Mouse (Mus musculus): Measurements from ENCODE around the gene Zfp541. TPM values are rescaled to one million over a fixed set of nuclear protein-coding genes. Genes with fewer than 3 reads are reported as not detected.

Gene Zfp541
- not detected in 2 replicates for total RNA-seq (2015; ENCODE audit: low replicate concordance)
- 0.28 TPM in 1 of 2 replicates, not detected in the other for total RNA-seq (2017; ENCODE audit: low replicate concordance)

DNA sequence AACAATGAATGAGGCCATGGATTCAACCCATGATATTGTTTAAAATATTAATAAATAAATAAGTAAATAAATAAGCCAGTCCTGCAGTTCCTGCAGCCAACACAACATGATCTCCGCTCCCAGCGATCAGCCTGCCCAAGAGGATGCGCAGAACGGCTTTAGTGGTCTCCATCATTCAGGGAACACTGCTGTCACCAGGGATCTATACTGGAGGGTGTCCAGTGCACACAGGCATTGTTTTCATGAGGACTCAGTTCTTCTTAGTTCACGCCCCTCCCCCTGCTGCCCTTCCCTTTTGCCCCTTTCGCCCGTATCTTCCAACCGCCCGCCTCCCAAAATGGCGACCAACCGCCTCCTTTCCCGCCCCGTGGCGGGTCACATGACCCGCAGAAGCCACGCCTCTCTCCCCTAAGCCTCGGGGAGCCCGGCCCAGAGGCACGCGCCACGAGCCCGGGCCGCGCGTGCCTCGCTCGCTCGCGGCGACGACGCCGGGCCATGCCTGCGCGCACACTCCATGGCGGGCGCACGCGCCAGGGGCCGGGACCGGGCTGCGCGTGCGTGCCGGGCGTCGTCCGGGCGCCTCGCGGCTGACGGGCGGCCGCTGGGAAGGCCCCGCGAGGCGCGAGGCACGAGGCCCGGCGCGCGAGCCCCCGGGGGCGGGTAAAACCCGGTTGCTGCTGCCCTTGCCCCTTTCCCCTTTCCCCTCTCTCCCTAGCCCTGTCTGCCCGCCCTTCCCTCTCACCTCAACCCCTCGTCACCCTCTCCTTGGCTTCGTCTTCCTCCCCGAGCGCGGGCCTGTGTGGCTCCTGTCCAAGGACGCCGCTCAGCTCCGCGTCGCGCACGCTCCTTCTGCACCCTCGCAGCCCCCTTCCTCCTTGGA lies at the start of gene Zfp541:
TSS of gene Zfp541 (plus strand) at position 596 of the 880 bp plus-strand sequence.
- ATAC-seq (replicated peaks; ENCODE audit: low FRiP score, poor library complexity, severe bottlenecking) = no peak

DNA sequence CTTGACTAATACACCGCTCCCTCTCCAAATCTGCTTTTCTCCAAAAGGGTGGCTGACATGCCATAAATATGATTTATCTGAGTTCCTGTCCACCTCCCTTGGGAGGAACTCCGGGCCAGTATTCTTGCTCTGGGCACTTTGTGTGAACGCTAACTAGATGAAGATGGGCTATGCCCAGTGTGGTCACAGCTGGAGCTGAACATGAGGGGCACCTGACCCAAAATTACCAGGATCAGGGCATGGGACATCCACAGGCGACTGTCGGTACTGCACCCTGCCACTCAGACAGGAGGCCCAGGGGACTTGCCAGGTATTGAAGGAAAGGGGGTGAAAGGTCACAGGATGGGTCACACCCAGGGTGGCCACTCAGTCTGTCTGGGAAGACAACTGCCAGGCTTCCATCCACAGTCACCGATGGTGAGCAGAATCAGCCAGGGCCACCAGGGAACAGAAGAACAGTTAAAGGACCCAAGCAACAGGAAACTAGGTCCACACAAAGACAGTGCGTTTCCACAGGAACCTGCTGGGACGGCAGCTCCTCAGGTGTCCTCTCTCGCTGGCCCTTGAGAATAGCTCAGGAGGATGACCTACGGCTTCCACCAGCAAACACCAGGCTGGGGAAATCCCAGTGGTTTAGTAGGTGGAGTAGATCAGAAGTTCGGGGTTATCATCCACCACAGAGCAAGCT lies 48.9 kb upstream of the Zfp541 start:
- ATAC-seq (replicated peaks; ENCODE audit: low FRiP score, poor library complexity, severe bottlenecking) = peak; percentile 66

DNA sequence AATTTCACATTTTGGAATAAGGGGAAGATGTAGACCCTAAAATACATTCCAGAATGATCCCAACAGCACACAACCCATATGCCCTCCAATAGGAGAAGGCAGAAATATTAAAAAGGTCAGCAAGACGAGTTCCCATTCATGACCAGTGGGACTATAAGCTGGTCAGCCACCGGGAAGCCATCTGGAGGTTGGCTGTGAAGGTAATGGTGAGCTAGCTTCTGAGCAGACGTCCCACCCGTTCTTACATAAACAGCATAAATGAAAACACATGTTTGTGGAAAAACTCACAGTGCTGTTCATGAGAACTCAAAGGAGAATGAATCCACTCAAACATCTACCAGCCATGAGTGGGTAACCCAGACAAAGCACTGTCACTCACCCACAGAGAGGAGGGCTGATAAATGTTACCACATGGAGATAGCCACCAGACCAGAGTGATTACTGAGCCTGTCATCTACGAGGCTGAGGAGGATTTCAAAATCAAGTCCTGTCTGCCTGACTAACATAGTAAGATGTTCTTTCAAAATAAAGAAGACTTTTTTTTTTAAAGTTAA lies 47.8 kb upstream of the Zfp541 start:
- no peak for ATAC-seq (replicated peaks; ENCODE audit: low FRiP score, poor library complexity, severe bottlenecking)

DNA sequence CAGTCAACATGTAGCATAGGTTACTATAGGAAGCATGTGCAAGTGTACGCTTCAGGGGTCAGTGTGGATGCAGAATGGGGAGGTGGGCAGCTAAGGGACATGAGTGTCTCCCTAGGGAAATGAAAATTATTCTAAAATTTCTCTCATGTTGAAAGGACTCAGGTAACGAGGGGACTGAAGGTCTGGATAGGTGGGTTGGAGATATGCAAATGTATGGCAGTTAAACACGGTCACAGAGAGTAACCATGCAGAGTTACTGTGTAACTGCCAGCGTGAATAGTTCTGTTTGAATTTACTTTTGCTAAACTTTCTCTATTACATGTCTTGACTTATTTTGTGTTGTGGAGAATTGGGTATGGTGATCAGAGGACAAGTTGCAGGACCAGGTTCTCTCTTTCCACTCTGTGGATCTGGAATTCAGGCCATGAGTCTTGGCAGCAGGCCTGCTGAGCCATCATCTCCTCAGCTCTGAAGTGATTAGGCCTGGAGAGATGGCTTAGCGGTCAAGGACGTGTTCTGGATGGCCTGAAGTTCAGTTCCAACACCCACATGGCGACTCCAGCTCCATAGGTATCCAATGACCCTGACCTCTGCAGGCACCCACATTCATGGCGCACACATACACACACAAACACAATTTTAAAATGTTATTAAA lies 47.0 kb upstream of the Zfp541 start:
- ATAC-seq (replicated peaks; ENCODE audit: low FRiP score, poor library complexity, severe bottlenecking) = no peak

DNA sequence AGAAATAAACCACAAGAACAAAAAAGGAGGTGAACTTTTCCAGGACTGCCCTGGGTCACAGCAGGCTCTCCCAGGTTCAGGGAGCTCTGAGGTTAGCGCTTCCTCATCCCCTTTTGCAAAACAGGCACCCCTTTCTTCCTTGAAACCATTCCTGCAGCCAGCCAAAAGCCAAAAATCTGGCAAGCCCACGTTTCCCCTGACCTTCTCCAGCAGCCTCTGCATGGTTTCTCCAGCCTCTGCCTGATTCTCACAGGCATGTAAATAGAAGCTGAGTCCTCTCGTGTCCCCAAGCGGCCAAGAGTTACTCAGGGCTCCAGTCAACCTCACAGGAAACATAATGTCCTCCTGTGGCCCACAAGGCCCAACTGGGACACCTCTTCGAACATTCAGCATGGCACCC lies 46.2 kb upstream of the Zfp541 start:
- no peak for ATAC-seq (replicated peaks; ENCODE audit: low FRiP score, poor library complexity, severe bottlenecking)

DNA sequence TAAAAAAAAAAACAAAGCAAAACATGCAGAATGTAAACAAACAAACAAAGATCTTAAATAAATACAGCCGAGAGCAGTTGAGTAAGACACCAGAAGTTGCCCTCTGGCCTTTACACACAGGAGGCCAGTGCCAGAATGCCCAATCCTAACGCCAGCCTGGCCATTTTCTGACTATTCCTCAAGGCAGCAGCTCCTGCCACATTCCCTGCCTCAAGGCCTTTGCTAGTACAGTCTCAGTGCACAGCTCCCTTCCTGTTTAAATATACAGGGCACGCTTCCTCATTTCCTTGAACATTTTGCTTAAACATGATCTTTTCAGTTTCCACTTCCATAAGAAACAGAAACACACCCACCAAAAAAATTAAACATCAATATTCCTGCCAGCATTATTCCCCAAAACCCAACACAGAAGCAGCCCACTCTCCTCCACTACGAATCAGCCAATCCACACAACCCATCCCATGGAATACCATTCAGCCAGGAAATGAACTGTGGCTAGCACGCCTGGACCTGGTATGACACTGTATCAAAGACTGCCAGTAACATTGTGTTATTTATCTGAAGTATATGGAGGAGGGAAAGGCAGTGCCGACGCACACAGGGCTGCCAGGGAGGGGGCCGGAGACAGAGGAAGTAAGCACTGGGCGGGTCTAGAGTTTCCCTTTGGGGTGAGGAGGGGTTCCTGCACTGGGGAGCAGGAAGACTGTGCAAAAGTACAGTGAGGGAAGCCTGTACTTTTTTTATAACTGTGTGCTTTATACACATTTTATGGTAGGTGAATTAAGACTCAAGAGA lies 43.4 kb upstream of the Zfp541 start:
- no peak for ATAC-seq (replicated peaks; ENCODE audit: low FRiP score, poor library complexity, severe bottlenecking)

DNA sequence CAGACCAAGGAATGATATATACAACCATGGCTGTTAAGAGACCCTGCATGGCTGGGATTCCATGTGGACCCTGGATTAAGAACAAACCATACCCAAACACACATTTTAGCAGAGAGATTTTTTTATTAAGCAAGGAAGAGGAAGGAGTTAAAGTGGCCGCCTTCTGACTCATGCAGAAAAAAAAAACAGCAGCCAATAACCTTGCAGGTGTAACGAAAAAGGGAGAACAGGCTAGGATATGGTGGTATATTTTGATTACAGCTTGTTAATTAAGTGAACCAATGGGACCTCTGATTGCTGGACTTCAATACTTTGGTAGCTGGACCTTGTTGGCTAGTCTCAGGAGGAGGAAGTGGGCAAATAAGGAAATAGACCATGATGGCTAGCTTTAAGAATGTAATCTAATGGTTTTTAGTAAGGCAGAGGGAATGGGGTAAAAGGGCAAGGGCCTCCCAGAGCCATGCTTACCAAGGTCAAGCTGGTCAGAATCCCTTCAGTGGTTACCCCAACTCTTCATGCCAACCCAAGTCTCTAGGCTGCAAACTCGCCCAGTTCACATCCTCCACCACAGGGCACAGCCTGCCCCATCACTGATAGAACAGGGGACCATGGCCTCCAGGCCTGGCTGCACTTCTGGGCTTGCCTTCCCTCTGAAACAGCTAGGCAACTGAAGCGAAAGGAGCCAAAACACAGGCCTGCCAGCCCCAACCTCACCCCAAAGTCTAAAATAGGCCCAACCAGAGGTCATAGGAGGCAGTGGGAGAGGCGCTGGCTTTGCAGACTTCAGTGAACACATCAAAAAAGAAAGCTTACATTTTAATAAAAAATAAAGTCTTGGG lies 42.1 kb upstream of the Zfp541 start:
- no peak for ATAC-seq (replicated peaks; ENCODE audit: low FRiP score, poor library complexity, severe bottlenecking)

DNA sequence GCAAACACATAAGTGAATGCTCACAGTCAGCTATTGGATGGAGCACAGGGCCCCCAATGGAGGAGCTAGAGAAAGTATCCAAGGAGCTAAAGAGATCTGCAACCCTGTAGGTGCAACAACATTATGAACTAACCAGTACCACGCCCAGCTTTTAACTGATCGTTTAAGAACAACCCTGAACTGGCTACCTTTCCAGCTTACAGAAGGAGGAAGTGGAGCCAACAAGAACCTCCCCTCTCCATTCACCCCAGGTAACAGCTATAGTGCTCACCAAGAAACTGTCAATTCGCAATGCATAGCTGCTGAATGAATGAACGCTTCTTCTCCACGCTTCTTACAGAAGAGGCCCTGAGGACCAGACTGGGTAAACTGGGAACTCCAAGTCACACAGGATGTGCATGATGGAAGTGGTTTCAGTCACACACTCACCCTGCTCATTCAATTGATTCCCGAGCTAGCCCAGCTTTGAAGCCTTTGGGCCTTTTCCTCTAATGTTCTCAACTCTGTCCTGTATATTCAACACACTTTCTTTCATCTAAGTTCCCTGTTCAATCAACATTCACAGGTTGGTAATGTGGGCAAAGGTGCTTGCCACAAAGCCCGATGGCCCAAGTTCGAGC lies 36.9 kb upstream of the Zfp541 start:
- ATAC-seq (replicated peaks; ENCODE audit: low FRiP score, poor library complexity, severe bottlenecking) = no peak

DNA sequence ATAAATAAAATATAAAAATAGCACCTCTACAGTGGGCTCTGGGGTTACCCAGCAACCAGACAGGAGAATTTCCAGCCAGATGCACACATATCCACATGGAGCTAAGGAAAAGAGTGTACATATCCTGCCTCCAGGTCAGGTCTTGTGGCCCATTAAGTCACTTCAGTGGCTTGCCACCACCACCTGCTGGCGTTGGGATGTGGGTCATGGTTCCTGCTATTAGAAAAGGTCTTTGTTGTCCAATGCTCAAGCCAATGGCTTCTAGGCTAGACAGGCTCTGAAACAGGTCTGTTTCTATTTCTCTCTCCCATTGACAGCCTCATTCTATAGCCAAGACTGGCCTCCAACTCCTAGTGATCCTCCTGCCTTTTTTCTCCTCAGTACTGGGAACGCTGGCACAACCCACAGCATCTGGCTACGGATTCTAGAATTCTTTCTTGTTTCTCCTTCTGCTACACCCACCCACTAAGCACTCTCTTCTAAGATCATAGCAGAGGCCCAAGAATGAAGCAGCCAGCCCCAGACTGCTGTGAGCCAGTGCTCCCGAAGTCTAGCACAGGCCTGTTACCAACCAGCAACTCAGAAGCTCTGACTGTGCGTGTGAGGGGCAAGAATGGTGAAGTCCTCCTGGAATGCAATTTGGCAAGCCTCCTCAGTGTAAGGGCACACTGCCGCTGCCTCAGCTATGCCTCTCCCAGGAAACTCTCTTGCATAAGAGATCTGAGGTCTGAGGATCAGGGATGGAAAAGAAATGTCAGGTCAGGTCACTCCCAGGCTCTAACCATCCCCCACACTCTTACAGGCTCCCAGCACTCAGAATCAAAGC lies 33.3 kb upstream of the Zfp541 start:
- ATAC-seq (replicated peaks; ENCODE audit: low FRiP score, poor library complexity, severe bottlenecking) = no peak

DNA sequence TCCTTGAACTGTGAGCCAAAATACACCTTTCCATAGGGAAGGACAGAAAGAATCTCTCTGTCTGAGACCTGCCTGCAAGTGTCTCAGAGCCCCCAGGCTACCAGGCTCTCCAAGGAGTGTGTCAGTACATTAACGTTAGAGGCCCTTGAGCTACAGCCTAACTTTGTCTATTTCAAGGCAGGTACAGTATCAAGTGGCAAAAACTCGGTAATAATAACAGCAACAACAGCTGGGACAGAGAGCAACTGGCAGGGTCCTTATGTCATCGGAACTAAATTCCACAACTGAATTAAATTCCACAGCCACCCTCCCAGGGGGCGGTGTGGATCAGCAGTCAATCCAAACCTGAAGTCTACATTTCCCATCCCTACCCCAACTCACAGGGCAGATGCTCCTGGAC lies 30.5 kb upstream of the Zfp541 start:
- ATAC-seq (replicated peaks; ENCODE audit: low FRiP score, poor library complexity, severe bottlenecking) = no peak

DNA sequence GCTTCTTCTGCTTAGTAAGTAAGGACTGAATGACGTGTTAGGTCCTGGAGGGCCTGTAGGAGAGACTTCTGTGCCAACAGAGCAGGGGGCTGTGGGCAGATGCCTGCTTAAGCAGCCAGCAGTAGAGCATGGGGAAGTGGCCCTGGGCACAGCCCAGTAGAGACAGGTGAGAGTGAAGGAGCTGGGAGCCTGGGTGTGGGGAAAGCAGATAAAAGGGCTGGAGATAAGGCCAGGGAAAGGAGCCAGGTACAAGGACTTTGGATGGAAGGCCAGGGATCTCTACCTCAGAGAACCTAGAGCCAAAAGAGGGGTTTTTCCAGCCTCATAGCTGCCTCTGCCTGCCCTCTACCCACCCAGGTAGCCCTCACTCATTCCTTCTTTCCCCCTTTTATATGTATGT lies 28.6 kb upstream of the Zfp541 start:
- no peak for ATAC-seq (replicated peaks; ENCODE audit: low FRiP score, poor library complexity, severe bottlenecking)

DNA sequence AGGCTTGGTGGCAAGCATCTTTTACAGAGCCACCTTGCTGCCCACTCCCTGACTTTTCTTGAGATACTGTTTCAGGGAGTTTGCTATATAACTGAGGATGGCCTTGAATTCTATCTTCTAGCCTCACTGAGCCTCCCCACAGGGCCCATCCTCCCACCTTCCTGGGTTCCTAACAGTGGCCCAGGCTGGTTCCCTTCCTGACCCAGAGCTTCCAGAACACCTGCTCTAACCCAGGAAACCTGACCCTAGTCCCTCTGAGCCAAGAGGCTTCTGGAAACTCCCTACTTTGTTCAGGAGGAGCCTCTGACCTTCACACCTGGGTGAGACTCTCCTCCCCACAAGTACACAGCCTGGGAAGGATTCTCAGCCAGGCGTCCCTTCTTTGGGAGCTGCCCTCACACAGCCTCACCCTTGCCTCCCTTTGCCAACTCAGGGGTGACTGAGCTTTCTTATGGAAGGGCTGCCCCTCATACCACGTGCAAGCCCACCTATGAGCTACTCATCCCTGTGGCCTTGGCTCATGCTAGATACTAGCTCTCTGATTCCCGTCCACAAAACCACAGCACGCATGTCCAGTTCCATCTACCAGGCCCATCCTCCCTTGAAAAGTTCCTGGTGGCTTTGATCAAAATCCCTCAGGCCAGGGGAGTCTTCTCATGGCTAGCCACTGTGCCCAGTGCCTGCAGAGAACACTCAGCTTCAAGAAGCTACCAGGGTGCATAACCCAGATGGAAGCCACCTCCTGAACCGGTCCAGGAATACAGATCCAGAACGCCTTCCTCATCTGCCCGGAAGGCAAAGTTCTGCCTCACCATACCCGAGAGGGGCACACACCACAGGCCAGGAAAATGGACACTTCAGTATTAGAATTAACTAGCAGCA lies 27.8 kb upstream of the Zfp541 start:
- ATAC-seq (replicated peaks; ENCODE audit: low FRiP score, poor library complexity, severe bottlenecking) = no peak

DNA sequence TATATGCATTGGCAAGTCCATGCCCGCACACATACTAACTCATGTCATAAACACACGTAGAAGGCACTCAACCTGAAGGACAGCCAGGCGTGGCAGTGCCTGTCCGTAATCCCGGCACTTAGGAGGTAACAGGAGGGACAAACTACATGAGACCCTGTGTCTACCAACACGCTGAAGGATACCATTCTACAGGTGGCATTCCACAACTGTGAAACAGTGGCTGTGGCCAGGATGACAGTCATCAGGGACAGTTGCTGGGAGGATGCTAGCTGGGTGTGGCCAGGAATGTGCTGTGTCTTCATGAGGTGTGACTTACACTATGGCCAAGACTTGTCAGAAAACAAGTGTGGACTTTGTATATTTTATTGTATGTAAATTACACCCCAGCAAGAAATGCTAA lies 24.6 kb upstream of the Zfp541 start:
- ATAC-seq (replicated peaks; ENCODE audit: low FRiP score, poor library complexity, severe bottlenecking) = no peak

DNA sequence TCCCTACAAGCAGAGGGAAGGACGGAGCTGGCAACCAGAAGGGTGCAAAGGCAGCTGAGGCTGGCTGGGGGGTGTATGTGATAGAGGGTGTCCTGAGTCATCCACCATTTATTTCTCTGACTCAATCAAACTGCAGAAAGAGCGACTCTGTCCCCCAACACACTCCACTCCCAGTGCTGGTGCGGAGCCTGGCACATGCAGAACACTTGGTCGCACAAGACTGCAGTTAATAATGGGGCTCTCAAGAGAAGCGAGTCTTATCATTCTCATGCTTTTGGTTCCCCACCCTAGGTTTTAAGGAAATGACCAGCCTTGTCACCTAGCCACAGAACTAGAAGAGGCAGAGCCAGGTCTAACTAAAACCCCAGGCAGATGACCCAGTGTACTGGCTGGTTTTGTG lies 22.3 kb upstream of the Zfp541 start:
- ATAC-seq (replicated peaks; ENCODE audit: low FRiP score, poor library complexity, severe bottlenecking) = no peak; the same call in 1 of the 2 replicates

DNA sequence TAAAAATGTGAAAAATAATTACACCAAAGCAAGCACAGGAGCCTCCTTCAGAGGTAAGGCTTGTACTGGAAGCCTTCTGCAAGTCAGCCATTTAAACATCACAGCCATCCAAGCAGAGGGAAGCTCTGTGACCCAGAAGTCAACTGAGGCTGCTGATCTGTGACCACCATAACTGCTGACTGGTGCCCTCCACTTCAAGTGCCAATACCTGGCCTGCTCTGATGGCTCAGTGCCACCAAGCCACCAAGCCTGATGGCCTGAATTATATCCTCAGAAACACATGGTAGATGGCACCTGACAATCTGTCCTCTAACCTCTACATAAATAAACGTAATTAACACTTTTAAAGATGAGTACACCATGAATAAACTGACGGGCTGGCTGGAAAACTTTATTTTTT lies 20.4 kb upstream of the Zfp541 start:
- ATAC-seq (replicated peaks; ENCODE audit: low FRiP score, poor library complexity, severe bottlenecking) = no peak

All from erythroblast, adult 5-6 weeks (primary cell).